In genomic region chr13:12543880-12544568, GRCm38 (mm10) we compare ENCODE assay signal across 12 mouse cellular contexts.
"Had no signal": no experiment of that assay in that cellular context is flagged by ENCODE, and none has a peak within 500 bp of the region (broad histone marks: within the 10 kb centered on the region; RNA-seq: fewer than 3 reads in every experiment).

No protein-coding gene starts in this region.

- H3K27ac ChIP-seq: hindbrain, postnatal 0 days; kidney, postnatal 0 days; layer of hippocampus, adult 2 months; limb, embryonic 13.5 days; midbrain, embryonic 10.5 days; neural tube, embryonic 12.5 days had no signal

- DNase-seq: kidney, adult 9 months; kidney, postnatal 36 days; left cerebral cortex, postnatal 4 days; lung, adult 18-20 months; midbrain, embryonic 14.5 days; thymus, postnatal 36 days had no signal

- H3K4me3 ChIP-seq: layer of hippocampus, adult 2 months; limb, embryonic 13.5 days; midbrain, embryonic 10.5 days; neural tube, embryonic 12.5 days had no signal

- ATAC-seq: hindbrain, postnatal 0 days had no signal

- H3K4me2 ChIP-seq: limb, embryonic 13.5 days; neural tube, embryonic 12.5 days had no signal

- H3K9me3 ChIP-seq: limb, embryonic 13.5 days; midbrain, embryonic 10.5 days; neural tube, embryonic 12.5 days had no signal

- H3K9ac ChIP-seq: limb, embryonic 13.5 days; neural tube, embryonic 12.5 days had no signal

- H3K36me3 ChIP-seq: limb, embryonic 13.5 days; midbrain, embryonic 10.5 days; neural tube, embryonic 12.5 days had no signal

- H3K27me3 ChIP-seq: neural tube, embryonic 12.5 days had no signal
